Mouse (Mus musculus): ENCODE data around the gene Midn. TPM values are rescaled to one million over a fixed set of nuclear protein-coding genes. Genes with fewer than 3 reads are reported as not detected.
"Not testable (repeated sequence)": the region's sequence is repeated elsewhere in the genome, so short reads cannot be mapped to it uniquely, and the experiment has no call there.

The Midn gene
- polyA plus RNA-seq, 1 experiment from 2014 or later, result 25.7 TPM

DNA sequence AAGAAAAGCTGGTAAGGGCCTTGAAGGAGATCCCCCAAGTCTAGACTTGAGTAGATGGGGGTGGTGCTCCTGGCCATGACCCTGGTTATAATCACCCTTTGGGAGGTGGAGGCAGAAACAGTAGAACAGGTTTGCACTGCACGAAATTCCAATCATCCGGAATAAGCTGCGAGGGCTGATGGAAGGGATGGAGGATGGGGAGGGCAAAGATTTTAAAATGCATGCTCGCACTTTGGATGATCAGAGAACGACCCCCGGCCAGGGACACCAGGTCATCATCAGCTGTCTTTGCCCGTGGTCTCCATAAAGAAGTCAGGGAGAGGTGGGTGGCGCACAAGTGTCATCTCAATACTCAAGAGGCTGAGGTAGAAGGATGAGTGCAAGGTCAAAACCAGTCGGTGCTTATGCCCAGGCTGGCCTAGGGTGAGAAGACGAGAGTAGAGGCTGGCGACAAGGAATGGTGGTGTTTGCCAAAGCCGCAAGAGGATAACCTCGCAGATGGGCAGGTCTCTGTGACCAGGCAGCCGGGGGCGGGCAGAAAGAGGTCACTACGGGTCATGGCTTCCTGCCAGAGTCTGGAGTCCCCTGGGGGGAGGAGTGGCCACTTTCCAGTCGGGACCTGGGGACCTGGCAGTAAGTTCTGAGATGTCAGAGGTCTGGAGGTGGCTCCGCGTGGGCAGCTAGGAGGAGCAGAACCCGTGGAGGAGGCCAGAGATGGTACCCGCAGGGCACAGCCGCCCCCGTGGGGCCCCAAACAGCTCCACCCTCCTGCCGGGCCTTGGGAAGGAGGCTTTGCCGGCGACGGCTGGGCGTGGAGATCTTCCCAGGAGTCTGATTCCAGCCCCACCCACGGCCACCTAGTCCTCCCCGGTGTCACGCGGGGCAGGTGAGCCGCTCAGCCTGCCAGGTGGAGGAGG lies 12.6 kb downstream of the Midn start:
- no peak for ATAC-seq (ENCODE audit: insufficient number of reproducible peaks, insufficient read depth, low FRiP score, low TSS enrichment, low read depth)

DNA sequence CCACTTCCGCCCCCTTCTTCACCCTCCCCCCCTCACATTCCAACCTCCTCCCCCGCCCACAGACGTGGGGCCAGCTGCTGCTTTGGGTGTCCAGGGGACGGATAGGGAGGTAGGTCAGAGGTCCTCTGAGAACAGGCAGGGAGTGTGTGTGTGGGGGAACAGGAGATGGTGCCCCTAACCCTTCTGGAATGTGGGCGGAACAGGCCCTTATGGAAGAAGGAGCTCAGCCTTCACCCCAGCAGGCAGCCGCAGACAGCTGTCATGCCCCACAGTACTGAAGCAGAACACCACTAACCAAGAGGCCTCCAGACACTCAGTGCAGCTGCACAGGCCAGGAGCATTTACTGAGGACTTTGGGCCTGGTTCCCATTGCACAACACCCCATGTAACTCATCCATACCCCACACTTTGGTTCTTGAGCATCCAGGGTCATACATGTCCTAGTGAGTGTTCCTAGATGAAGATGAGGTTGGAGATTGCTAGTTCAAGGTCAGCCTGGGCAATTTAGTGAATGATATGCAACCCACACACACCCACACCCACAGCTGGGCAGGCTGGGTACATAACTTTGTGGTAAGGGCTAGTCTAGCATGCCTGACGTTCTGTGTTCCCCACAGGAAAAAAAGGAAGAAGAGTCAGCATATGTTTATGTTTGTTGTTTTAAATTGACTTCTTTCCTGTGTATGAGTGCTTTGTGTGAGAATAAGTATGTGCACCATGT lies 13.6 kb downstream of the Midn start:
- Histone ChIP-seq H3K4me1 (peaks cover 88% of the 10 kb centered on the region), H3K4me3 (peak overlapping the region; percentile 47), H3K36me3 (peaks cover 10% of the 10 kb centered on the region), H3K27ac (peak overlapping the region; percentile 95), H3K27me3 (no peaks in the 10 kb centered on the region), H3K9ac (peak overlapping the region; percentile 59), H3K4me2 (peak overlapping the region; percentile 76), H3K9me3 (no peaks in the 10 kb centered on the region)
- no peak for ATAC-seq (ENCODE audit: insufficient number of reproducible peaks, insufficient read depth, low FRiP score, low TSS enrichment, low read depth)
- 6% methylated on average over 6 of the region's 7 CpGs for WGBS

More for the DNA sequence above, 12.6 kb downstream of the Midn start:
- H3K9ac ChIP-seq, result peak overlapping the region; percentile 59
- no peaks in the 10 kb centered on the region for H3K27me3 ChIP-seq
- under 1% methylated on average over 33 of the region's 33 CpGs for WGBS
- H3K4me1 ChIP-seq, result peaks cover 90% of the 10 kb centered on the region
- peak overlapping the region; percentile 76 for H3K4me2 ChIP-seq
- H3K9me3 ChIP-seq, result no peaks in the 10 kb centered on the region
- peak overlapping the region; percentile 47 for H3K4me3 ChIP-seq
- peaks cover 20% of the 10 kb centered on the region for H3K36me3 ChIP-seq
- peak overlapping the region; percentile 95 for H3K27ac ChIP-seq

DNA sequence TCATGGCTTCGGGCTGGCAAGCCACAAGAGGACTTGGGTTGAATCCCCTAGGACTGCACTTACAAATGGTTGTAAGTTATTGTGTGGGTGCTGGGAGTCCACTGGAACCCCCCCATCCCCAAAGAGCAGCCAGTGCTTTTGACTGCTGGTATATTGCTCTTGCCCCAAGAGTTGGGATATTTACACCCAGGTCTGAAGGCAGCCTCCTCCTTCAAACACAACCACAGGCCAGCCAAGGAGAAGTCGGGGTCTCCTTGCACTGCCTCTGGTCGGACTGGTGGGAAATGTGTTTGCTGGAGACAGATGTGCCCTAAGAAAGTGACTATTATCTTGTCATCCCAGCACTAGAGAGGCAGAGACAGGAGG lies 14.2 kb downstream of the Midn start:
- no peaks in the 10 kb centered on the region for H3K9me3 ChIP-seq
- H3K36me3 ChIP-seq, result peaks cover 4% of the 10 kb centered on the region
- 0 out of 2 replicates have a peak overlapping the region, but pooled peaks have one; percentile 47 for H3K4me3 ChIP-seq
- 69% methylated on average over 3 of the region's 3 CpGs for WGBS
- no peak overlapping the region for H3K9ac ChIP-seq
- H3K27me3 ChIP-seq, result no peaks in the 10 kb centered on the region
- peaks cover 87% of the 10 kb centered on the region for H3K4me1 ChIP-seq
- ATAC-seq (ENCODE audit: insufficient number of reproducible peaks, insufficient read depth, low FRiP score, low TSS enrichment, low read depth), result no peak
- H3K4me2 ChIP-seq, result peak overlapping the region; percentile 9; the same call in 1 of the 2 replicates
- peak overlapping the region; percentile 95 for H3K27ac ChIP-seq

DNA sequence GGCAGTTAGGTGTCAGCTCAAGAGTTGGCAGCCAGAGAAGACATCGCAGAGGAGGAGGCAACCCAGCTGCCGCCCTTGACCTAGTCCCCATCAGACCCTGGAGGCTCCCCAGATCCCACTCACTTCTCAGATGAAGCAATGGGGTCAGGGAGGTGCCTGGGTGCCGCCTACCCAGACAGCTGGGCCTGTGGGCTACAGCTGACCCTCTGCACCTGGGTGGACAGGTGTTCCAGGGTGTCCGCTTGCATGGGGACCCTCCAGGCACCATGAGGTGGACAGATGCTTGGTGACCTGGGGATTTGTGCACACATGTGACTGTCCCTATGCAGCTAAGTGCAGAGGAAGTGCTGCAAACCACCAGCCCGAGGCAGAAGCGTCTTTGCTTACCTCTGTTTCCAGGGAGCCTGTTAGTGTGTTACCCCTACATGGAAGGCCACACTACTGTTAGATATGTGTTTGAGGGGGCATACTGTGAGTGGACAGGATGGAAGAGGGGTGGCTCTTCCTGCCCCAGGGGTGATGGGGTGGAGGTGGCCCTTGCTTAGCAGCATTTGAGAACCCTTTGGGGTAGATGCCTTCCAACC lies 14.7 kb downstream of the Midn start:
- H3K27me3 ChIP-seq, result no peaks in the 10 kb centered on the region
- peaks cover 83% of the 10 kb centered on the region for H3K4me1 ChIP-seq
- H3K9ac ChIP-seq, result 0 out of 2 replicates have a peak overlapping the region, but pooled peaks have one; percentile 27
- WGBS, result 64% methylated on average over 6 of the region's 6 CpGs
- H3K36me3 ChIP-seq, result no peaks in the 10 kb centered on the region
- no peak overlapping the region for H3K4me3 ChIP-seq
- ATAC-seq (ENCODE audit: insufficient number of reproducible peaks, insufficient read depth, low FRiP score, low TSS enrichment, low read depth), result no peak
- no peaks in the 10 kb centered on the region for H3K9me3 ChIP-seq
- H3K27ac ChIP-seq, result peak overlapping the region; percentile 95; the same call in 1 of the 2 replicates
- H3K4me2 ChIP-seq, result no peak overlapping the region

- 61% methylated on average over 8 of the region's 8 CpGs for WGBS
- H3K27ac ChIP-seq, result 0 out of 2 replicates have a peak overlapping the region, but pooled peaks have one; percentile 39
- no peaks in the 10 kb centered on the region for H3K9me3 ChIP-seq
- H3K9ac ChIP-seq, result peak overlapping the region; percentile 71; the same call in 1 of the 2 replicates
- no peaks in the 10 kb centered on the region for H3K36me3 ChIP-seq
- no peak for ATAC-seq (ENCODE audit: insufficient number of reproducible peaks, insufficient read depth, low FRiP score, low TSS enrichment, low read depth)
- peak overlapping the region; percentile 93; the same call in 1 of the 2 replicates for H3K4me2 ChIP-seq
- no peaks in the 10 kb centered on the region for H3K27me3 ChIP-seq
- peak overlapping the region; percentile 45; the same call in 1 of the 2 replicates for H3K4me3 ChIP-seq
- H3K4me1 ChIP-seq, result peaks cover 78% of the 10 kb centered on the region
Measured at GRCm38 (mm10) chr10:80163721-80164120, 15.6 kb downstream of the Midn start.

DNA sequence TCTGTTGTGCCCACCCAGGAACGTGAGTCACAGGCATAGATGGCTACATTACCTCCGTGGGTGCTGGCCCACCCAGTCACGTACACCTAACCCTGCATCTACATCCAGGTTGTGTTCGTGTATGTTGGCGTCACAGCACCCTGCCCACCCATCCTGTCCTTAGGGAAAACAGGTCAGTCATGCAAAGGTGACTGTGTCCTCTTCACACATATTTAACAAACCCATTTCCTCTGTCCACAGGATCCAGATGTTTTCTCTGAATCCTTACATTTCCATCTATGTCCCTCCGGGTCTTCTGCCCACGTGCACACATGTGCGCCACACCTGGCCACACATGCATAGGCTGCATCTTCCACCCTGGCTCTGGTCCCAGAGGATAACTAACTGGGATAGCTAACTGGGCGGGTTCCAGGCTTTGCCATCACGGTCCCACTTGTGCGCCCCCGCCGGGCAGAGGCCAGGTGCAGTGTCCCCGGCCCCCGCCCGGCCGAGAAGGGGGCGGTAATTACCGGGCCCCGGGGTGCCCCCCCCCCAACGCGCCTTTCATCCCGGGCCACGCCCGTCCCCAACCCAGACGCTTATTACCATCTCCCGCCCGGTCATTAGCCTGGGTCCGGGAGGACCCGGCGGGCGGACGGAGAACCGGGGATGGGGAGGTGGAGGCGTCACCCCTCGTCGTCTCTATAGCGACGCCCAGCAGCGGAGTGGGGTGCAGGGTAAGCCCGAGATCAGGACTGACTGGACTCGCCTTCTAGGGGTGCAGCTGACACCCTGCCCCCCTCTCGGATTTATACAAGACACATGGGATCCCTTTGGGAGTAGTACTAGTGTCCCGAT lies 16.3 kb downstream of the Midn start:
- H3K9me3 ChIP-seq, result no peaks in the 10 kb centered on the region
- H3K27ac ChIP-seq, result peak overlapping the region; percentile 39; the same call in 1 of the 2 replicates
- WGBS, result 8% methylated on average over 44 of the region's 44 CpGs
- peak overlapping the region; percentile 93 for H3K4me2 ChIP-seq
- H3K4me1 ChIP-seq, result peaks cover 78% of the 10 kb centered on the region
- peak overlapping the region; percentile 45 for H3K4me3 ChIP-seq
- H3K27me3 ChIP-seq, result no peaks in the 10 kb centered on the region
- H3K36me3 ChIP-seq, result no peaks in the 10 kb centered on the region
- H3K9ac ChIP-seq, result peak overlapping the region; percentile 71
- no peak for ATAC-seq (ENCODE audit: insufficient number of reproducible peaks, insufficient read depth, low FRiP score, low TSS enrichment, low read depth)

- Histone ChIP-seq H3K9me3 (no peaks in the 10 kb centered on the region), H3K4me3 (peak overlapping the region; percentile 45), H3K4me1 (peaks cover 79% of the 10 kb centered on the region), H3K27me3 (no peaks in the 10 kb centered on the region), H3K4me2 (peak overlapping the region; percentile 93), H3K27ac (peak overlapping the region; percentile 33; the same call in 1 of the 2 replicates), H3K36me3 (peaks cover 3% of the 10 kb centered on the region), H3K9ac (peak overlapping the region; percentile 71)
- no peak for ATAC-seq (ENCODE audit: insufficient number of reproducible peaks, insufficient read depth, low FRiP score, low TSS enrichment, low read depth)
- under 1% methylated on average over 17 of the region's 17 CpGs for WGBS
Measured at GRCm38 (mm10) chr10:80164998-80165344, 16.9 kb downstream of the Midn start.

- Histone ChIP-seq H3K9ac (peak within 1 kb of the TSS; percentile 71), H3K27me3 (no peaks in the 10 kb centered on the region), H3K36me3 (peaks cover 9% of the 10 kb centered on the region), H3K27ac (peak within 1 kb of the TSS; percentile 99), H3K4me2 (peak within 1 kb of the TSS; percentile 93), H3K9me3 (no peaks in the 10 kb centered on the region), H3K4me3 (peak within 1 kb of the TSS; percentile 45), H3K4me1 (peaks cover 78% of the 10 kb centered on the region)
- ATAC-seq (ENCODE audit: insufficient number of reproducible peaks, insufficient read depth, low FRiP score, low TSS enrichment, low read depth), result no peak
- 12% methylated on average over 20 of the region's 20 CpGs for WGBS
Measured at GRCm38 (mm10) chr10:80165392-80166128, 17.5 kb downstream of the Midn start, which contains the start of gene Cirbp. TSS of gene Cirbp (plus strand) at chr10:80165985.

DNA sequence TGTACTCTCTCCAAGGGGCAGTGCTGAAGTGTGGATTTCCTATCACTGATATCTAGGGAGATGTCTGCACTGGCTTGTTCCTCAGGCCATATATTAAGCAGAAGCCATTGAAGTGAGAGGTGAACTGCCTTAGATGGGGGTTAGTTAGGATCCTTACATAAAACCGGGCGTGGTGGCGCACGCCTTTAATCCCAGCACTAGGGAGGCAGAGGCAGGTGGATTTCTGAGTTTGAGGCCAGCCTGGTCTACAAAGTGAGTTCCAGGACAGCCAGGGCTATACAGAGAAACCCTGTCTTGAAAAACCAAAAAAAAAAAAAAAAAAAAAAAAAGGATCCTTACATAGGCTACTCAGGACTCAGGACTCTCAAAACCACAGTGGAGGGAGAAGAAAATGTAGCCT lies 18.1 kb downstream of the Midn start:
- H3K4me2 ChIP-seq, result peak overlapping the region; percentile 93
- peak overlapping the region; percentile 71 for H3K9ac ChIP-seq
- not testable (repeated sequence) for ATAC-seq (ENCODE audit: insufficient number of reproducible peaks, insufficient read depth, low FRiP score, low TSS enrichment, low read depth); H3K27me3 ChIP-seq; H3K9me3 ChIP-seq
- peak overlapping the region; percentile 45; the same call in 1 of the 2 replicates for H3K4me3 ChIP-seq
- peaks cover 15% of the 10 kb centered on the region for H3K36me3 ChIP-seq
- 79% methylated on average over 4 of the region's 4 CpGs for WGBS
- H3K27ac ChIP-seq, result peak overlapping the region; percentile 63; the same call in 1 of the 2 replicates
- H3K4me1 ChIP-seq, result peaks cover 76% of the 10 kb centered on the region

DNA sequence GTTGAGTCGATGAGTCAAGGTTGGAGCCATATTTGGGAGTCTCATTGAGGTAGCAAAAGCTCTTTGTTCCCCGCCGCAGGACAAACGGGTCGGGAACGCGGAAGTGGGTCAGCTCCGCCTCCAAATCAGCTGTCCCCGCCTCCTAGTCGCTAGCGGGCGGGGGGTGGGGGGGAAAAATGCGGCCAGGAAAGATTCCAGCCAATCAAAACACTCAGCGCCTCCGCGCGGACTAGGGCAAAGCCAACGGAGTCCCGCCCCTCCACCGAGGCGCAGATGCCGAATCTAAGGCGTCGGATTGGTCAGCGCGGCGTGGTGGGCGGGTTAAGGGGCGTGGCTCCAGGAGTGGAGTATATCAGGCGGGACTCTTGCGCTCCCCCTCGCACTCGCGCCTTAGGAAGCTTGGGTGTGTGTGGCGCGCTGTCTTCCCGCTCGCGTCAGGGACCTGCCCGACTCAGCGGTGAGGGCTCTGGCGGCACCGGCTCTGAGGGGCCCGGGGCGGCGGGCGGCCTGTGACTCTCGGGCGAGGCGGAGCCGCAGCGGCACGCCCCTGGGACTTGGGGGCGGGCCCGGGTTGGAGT lies 19.5 kb downstream of the Midn start:
- peaks cover 75% of the 10 kb centered on the region for H3K4me1 ChIP-seq

More for the DNA sequence above, 19.5 kb downstream of the Midn start:
- ATAC-seq (ENCODE audit: insufficient number of reproducible peaks, insufficient read depth, low FRiP score, low TSS enrichment, low read depth), result peak; percentile 84
- Histone ChIP-seq H3K27ac (peak overlapping the region; percentile 99), H3K9ac (peak overlapping the region; percentile 98), H3K4me3 (peak overlapping the region; percentile 87), H3K36me3 (peaks cover 28% of the 10 kb centered on the region), H3K9me3 (no peaks in the 10 kb centered on the region), H3K27me3 (no peaks in the 10 kb centered on the region), H3K4me2 (peak overlapping the region; percentile 78)
- WGBS, result 0% methylated on average over 54 of the region's 55 CpGs
